Mouse (Mus musculus): ENCODE measurements around the gene Ppp1r3f. TPM values are rescaled to one million over a fixed set of nuclear protein-coding genes. Genes with fewer than 3 reads are reported as not detected.
A peak's percentile ranks its signal among the peaks of the same experiment; 100 is the strongest.

Gene Ppp1r3f
- 10 to 100 TPM; 21.1 to 25.0 TPM for total RNA-seq (2021)

DNA sequence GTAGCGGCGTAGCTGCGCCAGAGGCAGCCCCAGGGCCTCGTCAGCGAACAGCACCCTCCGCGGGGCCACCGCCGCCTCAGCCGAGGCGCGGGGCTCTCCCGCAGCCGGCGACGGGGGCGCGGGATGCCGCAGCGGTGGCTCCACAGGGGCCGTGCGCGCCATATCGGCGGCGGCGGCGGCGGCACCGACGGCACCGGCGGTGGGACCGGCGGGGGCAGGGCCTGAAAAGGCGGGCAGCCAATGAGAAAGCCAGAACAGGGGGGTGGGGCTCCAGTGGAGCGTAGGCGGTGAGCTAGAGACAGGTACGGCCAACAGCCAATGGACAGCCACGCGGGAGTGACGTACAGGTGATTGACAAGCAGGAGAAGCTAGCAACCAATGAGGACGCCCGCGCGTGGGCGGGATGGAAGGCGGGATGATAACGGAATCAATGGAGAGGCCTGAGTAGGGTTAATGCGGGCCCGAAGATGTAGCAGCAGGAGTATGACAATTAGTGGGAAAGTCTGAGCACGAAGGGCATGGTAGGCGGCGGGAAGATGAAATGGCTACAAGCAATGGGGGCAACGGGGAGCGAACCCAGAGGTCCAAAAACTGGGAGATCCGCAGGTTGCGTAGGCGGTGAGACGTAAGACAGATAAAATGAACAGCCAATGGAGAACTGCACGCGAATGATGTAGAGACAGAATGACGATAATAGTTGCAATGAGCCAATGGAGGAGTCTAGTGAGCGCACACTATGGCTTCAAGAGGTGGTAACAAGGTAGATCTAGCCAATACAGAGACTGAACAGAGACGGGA lies at the start of gene Ppp1r3f:
Gene Ppp1r3f (minus strand): TSS at position 197 of the 798 bp plus-strand sequence.
- intact Hi-C loops (cut with DNase I), result loop anchor here (2.0 to 5.0 kb wide), 3 partner anchors 65 to 152 kb away; partner anchors contain the start of gene Syp
- DNase-seq (ENCODE audit: low spot score in 2 of 2), result peak; percentile 94 to 99

- DNase-seq (ENCODE audit: low spot score in 2 of 2), result no peak
- intact Hi-C loops (cut with DNase I), result no loop called here
Observed at GRCm38 (mm10) chrX:7617889-7618551, 43.9 kb upstream of the Ppp1r3f start.

DNA sequence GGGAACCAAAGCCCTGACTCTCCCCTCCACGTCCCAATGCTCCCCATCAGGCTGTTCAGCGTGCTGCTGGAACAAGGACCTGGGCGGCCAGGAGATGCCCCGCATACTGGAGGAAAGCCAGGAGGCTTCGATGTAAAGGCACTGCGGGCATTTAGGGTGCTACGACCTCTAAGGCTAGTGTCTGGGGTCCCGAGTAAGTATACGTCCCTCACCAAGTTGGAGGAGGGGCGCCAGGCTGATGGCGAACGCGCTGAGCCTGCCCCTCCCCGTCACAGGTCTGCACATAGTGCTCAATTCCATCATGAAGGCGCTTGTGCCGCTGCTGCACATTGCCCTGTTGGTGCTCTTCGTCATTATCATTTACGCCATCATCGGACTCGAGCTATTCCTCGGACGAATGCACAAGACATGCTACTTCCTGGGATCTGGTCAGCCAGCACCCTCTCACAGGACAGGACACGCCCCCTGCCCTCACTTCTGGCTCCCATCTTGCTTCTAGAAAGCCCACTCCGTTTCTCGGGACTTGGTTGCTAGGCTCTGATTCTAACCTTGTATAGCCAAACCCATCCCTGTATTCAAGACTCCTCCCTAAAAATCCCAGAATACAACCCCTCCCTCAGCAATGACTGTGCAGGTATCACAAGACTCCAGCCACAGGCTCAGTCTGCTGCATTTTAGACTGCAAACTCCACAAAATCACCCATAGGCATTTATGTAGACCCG lies 36.6 kb upstream of the Ppp1r3f start:
- intact Hi-C loops (cut with DNase I), result loop anchor here (2.0 kb wide), 1 partner anchor 24 kb away; no protein-coding TSS in a partner anchor
- DNase-seq (ENCODE audit: low spot score in 2 of 2), result peak; percentile 32 to 42

DNA sequence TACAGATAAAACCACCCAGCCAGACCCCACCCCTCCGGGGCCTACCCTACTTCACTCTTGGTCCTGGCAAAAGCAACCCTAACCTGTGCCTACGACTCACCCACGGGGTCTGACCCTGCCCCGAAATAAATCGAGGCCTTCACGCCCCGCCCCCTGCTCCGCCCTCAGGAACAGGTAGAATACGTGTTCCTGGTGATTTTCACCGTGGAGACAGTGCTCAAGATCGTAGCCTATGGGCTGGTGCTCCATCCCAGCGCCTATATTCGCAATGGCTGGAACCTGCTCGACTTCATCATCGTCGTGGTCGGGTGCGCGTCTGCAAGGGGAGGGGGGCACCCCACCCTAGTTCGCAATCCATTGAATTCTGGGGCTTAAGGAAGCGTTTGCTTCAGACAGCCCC lies 36.0 kb upstream of the Ppp1r3f start:
- DNase-seq (ENCODE audit: low spot score in 2 of 2), result peak in 1 of 2 experiments; percentile 9
- intact Hi-C loops (cut with DNase I), result loop anchor here (2.0 kb wide), 1 partner anchor 25 kb away; no protein-coding TSS in a partner anchor

DNA sequence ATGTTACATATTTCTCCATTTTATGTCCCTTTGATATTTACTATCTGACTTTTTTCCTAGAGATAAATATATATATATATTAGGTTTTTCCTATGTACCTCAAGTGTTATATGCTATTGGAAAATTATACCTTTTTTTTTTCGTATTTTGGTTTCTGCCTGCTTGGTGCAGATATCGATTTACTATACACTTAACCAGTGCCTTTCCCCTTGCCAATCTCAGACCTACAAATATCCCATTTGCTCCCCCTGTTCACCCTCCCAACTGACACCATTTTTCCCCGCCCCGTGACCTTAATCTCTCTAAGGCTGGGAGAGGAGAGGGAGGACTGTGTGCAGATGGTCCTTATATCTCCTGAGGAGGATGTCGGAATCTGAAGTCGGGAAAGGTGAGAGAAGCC lies 32.7 kb upstream of the Ppp1r3f start, which contains the start of gene Cacna1f:
Gene Cacna1f (plus strand): TSS at position 301 of the 400 bp plus-strand sequence.
- no peak for DNase-seq (ENCODE audit: low spot score in 2 of 2)
- intact Hi-C loops (cut with DNase I), result no loop called here

- DNase-seq (ENCODE audit: low spot score in 2 of 2), result no peak
- intact Hi-C loops (cut with DNase I), result no loop called here
Observed at GRCm38 (mm10) chrX:7605575-7605941, 31.5 kb upstream of the Ppp1r3f start.

DNA sequence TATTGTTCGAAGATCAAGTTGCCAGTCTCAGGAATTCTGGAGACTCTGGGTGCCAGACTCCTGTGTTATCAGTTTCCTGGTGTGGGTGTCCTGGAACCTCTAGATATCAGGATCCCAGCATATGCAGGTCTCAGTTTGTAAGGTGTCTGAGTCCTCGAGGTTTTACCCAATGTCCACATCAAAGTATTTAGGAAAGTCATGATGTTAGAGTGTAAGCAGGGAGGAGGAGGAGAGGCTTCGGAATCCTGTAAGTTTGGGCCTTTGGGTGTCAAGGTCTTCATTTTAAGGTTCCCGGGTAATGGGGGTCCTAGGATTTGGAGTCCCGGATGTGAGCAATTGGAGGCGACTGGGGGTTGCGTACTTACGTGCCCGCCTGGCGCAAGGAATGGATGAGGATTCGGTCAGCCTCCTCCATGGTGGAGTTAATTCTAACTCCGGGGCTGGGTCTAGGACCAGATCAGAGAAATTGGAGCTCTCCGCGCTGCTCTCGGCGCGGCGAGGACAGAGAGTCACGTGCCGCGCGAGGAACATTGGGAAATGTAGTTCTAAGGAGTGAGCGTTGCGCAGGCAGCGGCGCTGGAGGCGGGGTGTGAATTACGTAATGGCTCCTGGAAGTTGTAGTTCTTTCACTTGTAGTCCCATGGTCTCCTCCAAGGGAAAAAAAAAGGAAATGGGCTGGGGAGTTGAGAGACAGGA lies 30.9 kb upstream of the Ppp1r3f start, which contains the start of gene Ccdc22:
Gene Ccdc22 (minus strand): TSS at position 639 of the 696 bp plus-strand sequence.
- peak; percentile 81 to 93 for DNase-seq (ENCODE audit: low spot score in 2 of 2)
- intact Hi-C loops (cut with DNase I), result no loop called here

DNA sequence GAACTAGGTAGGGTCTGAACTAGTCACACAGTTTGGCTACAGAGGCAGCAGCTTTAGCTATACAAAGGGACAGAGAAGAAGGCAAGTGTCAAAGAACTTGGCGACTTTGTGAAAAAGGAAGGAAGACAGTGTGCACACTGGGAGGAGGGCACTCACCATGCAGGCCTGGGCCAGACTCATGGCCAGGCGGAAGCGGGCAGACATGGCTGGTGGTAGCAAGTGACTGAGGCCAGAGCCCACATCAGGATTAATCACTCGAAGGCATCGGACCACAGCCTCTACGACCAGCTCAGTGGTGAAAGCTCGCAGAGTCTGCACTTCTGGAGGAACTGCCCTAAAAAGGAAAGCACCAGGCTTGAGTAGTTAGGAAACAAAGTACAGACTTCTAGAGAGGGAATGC lies 29.9 kb upstream of the Ppp1r3f start:
- intact Hi-C loops (cut with DNase I), result no loop called here
- DNase-seq (ENCODE audit: low spot score in 2 of 2), result no peak

- intact Hi-C loops (cut with DNase I), result no loop called here
- peak in 1 of 2 experiments; percentile 28 for DNase-seq (ENCODE audit: low spot score in 2 of 2)
Observed at GRCm38 (mm10) chrX:7595371-7595770, 21.3 kb upstream of the Ppp1r3f start.

DNA sequence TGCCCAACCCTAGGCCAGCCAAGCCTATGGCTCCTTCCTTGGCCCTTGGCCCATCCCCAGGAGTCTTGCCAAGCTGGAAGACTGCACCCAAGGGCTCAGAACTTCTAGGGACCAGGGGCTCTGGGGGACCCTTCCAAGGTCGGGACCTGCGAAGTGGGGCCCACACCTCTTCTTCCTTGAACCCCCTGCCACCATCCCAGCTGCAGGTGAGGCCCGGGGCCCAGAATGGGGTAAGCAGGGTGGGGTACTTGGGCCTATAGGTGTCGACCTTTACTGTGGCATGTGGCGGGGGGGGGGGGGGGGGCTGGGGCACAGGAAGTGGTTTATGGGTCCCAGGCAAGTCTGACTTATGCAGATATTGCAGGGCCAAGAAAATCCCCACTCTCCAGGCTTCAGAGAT lies 12.3 kb upstream of the Ppp1r3f start:
- intact Hi-C loops (cut with DNase I), result no loop called here

GRCm38 (mm10) chrX:7583881-7584280 lies 9.8 kb upstream of the Ppp1r3f start:
- DNase-seq (ENCODE audit: low spot score in 2 of 2), result no peak
- intact Hi-C loops (cut with DNase I), result no loop called here

More for the DNA sequence above, 12.3 kb upstream of the Ppp1r3f start:
- DNase-seq (ENCODE audit: low spot score in 2 of 2), result no peak

GRCm38 (mm10) chrX:7581151-7581550 lies 7.1 kb upstream of the Ppp1r3f start:
- intact Hi-C loops (cut with DNase I), result no loop called here
- DNase-seq (ENCODE audit: low spot score in 2 of 2), result peak in 1 of 2 experiments; percentile 54

GRCm38 (mm10) chrX:7574885-7575231 lies 775 bp upstream of the Ppp1r3f start:
- peak; percentile 9 to 22 for DNase-seq (ENCODE audit: low spot score in 2 of 2)
- intact Hi-C loops (cut with DNase I), result loop anchor here (2.0 to 5.0 kb wide), 3 partner anchors 64 to 153 kb away; partner anchors contain the start of gene Syp

GRCm38 (mm10) chrX:7573176-7574086 lies 652 bp downstream of the Ppp1r3f start, which contains the start of gene Foxp3:
TSS of gene Foxp3 (plus strand) at chrX:7573644.
- DNase-seq (ENCODE audit: low spot score in 2 of 2), result peak in 1 of 2 experiments; percentile 61
- intact Hi-C loops (cut with DNase I), result loop anchor here (2.0 to 5.0 kb wide), 3 partner anchors 65 to 151 kb away; partner anchors contain the start of gene Syp

DNA sequence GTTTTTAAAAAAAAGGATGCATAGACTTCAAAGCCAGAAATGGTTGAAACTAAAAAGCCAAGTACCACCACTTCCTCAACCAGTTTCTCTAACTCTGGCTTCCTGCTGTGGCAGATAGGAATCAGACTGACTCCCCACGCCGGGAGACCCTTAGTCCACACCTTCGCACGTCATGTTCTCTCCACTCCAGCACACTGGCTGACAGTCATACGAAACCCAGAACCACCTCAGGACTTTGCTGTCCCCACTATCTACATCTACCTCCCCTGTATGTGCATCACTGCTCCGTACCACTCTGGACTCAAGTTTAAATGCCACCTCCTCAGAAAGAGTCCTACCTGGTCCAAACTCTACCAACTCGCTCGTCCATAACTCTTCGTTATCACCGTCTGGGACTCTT lies 1.6 kb downstream of the Ppp1r3f start:
- intact Hi-C loops (cut with DNase I), result loop anchor here (5.0 kb wide), 2 partner anchors 100 to 150 kb away; no protein-coding TSS in a partner anchor
- DNase-seq (ENCODE audit: low spot score in 2 of 2), result no peak

GRCm38 (mm10) chrX:7571565-7572136 lies 2.4 kb downstream of the Ppp1r3f start:
- no peak for DNase-seq (ENCODE audit: low spot score in 2 of 2)
- intact Hi-C loops (cut with DNase I), result loop anchor here (5.0 kb wide), 2 partner anchors 99 to 149 kb away; no protein-coding TSS in a partner anchor

- intact Hi-C loops (cut with DNase I), result loop anchor here (5.0 kb wide), 2 partner anchors 98 to 148 kb away; no protein-coding TSS in a partner anchor
- no peak for DNase-seq (ENCODE audit: low spot score in 2 of 2)
Observed at GRCm38 (mm10) chrX:7570481-7571175, 3.5 kb downstream of the Ppp1r3f start.

All from left cerebral cortex, postnatal 25 days (tissue).